Mouse (Mus musculus) spleen, postnatal 4 days (tissue): ENCODE measurements around the gene Alox5ap.

Source experiments
- DNase-seq, 2 experiments: peaks; one replicate each; pipeline ENCODE4 v3.0.0; 2022; ENCODE audit warnings: low spot score in 2 of 2

Alox5ap gene

GRCm38 (mm10) chr5:149259093-149259492 is 5.5 kb upstream of the Alox5ap start:
- no peak for DNase-seq

GRCm38 (mm10) chr5:149261449-149261848 is 3.1 kb upstream of the Alox5ap start:
- no peak for DNase-seq

- peak; percentile 44 to 74 for DNase-seq
Measured at GRCm38 (mm10) chr5:149261866-149262265, 2.7 kb upstream of the Alox5ap start.

GRCm38 (mm10) chr5:149264878-149265279 is 312 bp downstream of the Alox5ap start:
- DNase-seq = peak; percentile 46 to 75

GRCm38 (mm10) chr5:149266761-149267221 is 2.2 kb downstream of the Alox5ap start:
- DNase-seq = peak in 1 of 2 experiments; percentile 70

DNA sequence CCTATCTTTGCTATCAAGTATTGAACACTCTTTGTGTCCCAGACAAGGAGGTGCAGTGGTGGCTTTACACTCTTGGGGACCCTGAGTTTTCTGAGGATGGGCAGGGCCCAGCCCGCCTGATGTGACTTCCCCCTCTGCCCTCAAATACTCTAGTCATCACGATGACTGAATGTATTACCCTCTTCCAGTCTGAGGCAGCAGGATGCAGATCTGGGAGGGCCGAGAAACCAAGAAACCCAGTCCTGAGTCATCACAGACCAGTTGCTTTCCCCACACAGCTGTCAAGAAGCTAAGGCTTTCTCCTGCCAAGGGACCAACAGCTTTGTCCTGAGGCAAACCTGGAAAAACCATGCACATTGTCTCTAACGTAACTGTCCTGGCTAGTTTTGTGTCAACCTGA is 2.9 kb downstream of the Alox5ap start:
- no peak for DNase-seq

DNA sequence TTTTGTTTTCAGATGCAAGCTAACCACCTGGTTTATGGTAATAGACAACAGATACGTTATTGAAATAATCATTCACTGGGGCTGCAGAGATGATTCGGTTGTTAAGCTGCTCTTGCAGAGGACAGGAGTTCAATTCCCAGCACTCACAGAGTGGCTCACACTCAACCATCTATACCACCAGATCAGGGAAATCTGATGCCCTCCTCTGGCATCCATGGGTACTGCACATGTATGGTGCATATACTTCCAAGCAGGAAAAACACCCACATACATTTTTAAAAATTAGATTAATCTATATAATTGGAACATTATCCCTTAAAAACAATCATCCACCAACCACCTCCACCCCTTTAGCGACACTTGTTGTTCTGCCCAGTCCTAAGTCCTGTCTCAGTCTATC is 6.7 kb downstream of the Alox5ap start:
- DNase-seq = no peak

DNA sequence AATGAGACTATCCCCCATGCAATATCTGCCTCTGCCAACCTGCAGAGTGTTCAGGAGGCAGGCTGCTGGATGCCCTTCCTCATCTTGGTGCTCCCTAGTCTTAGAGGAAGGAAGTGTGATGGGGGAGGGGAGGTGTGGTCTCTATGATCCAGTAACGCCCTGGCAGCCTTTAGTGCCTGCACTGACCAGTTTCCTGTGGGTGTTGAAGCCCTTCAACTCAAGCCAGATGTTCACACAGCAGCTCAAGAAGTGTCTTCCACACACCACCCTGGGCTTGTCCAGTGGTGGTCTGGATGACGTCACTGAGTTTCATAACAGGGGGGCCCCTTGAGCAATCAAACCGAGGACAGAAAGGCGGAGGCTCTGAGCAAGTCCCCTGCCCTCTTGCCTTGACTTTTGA is 8.0 kb downstream of the Alox5ap start:
- DNase-seq = peak; percentile 45 to 71

DNA sequence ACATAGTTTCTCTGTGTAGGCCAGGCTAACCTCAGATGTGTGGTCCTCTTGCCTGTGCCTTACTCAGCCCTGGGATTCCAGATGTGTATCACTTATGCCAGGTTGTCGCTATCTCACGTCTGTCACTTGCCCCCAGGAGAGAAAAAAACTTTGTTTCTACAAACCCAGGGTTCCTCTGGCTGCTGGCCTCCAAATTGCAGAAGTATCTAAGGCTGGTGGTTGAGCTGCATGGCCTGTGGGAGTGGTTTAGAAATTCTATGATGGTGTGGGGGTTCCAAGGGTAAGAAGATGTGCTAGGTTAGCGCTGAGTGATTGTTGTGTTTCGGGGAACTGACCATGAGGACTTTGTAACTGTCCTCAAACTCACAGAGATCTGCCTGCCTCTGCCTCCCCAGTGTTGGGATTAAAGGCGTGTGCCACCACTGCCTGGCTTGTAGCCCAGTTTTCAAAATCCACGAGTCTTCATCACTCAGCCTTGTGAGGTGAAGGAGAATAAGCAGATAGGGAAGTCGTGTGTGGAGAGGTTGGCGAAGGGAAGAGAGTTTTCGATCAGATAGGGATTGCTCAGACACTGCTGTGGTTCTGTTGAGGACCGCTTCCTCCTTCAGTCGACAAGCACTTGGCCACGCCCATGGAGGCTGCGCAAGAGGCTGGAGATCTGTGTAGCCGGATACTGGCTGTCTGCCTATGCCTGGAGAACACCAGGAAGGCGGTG is 10.0 kb downstream of the Alox5ap start:
- peak; percentile 66 to 80 for DNase-seq

DNA sequence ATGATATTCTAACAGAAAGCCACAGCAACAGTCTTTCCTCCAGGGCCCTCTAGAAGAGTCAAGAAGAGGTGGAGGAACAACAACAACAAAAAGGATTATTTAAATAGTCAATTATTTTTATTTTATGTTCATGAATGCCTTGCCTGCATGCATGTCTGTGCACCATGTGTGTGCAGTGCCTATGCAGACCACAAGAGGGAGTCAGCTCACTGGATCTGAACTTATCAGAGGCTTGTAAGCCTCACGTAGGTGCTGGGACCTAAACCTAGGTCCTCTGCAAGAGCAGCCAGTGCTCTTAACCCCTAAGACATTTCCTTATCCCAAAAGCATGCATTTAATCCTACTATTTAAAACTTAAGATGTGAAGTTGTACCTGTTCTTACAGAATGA is 10.5 kb downstream of the Alox5ap start:
- no peak for DNase-seq

DNA sequence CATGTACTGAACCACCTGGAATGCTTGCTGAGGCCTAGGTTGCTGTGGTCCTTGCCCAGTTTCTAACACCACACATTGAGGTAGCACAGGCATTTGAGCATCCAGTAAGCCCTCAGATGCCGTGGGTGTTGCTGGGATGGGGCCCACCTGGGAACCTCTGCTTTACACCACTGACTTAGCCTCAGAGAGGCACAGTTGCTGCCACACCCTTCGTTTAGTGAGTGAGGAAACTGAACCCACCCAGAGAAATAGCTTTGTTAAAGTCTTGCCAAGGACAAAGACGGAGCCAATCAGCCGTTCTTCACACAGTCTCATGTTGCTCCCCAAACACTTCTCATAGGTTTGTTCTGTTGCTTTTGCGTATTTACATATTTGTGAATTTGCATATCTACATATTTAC is 13.0 kb downstream of the Alox5ap start:
- no peak for DNase-seq

DNA sequence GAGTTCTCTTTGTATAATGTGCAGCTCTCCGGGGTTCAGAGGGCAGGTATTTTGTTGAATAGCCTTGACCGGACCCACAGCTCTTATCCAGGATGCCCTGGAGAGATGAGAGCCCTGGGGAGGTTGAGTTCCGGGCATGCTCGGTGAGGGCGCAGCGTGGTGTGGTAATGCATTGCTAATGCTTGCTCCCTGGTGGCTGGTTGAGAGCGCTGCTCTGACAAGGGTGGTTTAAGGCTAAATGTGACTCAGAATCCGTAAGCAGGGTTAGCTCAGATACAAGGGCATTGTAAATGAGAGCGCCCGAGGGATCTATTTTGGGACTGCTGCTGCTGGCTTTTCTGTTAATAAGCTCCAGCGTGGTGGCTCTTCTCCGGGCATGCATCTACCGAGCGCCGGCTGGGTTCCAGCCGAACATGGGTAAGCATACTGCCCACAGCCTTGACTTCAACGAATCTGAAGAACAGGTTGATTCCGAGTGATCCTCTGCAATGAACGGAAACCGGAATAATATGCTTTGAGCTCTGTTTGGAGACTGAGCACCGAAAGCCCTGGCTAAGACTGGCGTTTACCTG is 14.8 kb downstream of the Alox5ap start:
- no peak for DNase-seq

DNA sequence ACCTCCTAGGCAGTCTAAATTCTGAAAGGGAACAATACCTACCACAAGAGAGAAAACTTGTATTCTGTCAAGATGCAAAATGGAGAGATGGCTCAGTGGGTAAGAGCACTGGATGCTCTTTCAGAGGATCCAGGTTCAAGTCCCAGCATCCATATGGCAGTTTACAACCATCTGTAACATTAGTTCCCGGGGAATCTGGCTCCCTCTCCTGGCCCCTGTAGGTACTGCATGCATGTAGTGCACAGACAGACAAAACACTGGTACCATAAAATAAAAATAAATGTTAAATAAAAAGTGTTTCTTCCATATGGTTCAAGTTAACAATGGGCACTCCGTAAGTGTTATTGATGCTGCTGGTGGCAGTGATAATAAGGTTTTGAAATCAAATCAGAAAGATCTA is 18.4 kb downstream of the Alox5ap start:
- DNase-seq = peak; percentile 48 to 78

- DNase-seq = no peak
Measured at GRCm38 (mm10) chr5:149283821-149284220, 19.3 kb downstream of the Alox5ap start.

GRCm38 (mm10) chr5:149286021-149286420 is 21.5 kb downstream of the Alox5ap start:
- no peak for DNase-seq

- no peak for DNase-seq
Measured at GRCm38 (mm10) chr5:149287148-149288038, 22.8 kb downstream of the Alox5ap start.

GRCm38 (mm10) chr5:149291266-149291665 is 26.7 kb downstream of the Alox5ap start:
- DNase-seq = no peak

- DNase-seq = no peak
Measured at GRCm38 (mm10) chr5:149293071-149293470, 28.5 kb downstream of the Alox5ap start.

DNA sequence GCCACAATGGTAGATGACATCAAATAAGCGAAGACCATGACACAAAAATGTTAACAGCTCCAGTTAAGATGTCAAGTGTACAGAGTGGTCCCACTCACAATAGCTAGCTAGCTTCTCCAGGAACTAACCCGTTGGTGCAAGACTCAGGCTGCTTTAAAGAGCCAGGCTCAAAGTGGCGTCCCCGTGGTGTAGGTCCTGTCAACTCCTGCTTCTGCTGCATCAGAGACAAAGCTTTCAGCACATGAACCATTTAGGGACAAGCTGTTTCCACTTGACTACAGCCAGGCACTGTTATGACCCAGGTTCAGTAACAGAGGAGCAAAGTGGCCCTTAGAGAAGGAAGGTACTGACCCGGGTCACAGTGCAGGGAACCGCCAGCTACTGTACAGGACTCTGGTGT is 32.2 kb downstream of the Alox5ap start:
- no peak for DNase-seq

DNA sequence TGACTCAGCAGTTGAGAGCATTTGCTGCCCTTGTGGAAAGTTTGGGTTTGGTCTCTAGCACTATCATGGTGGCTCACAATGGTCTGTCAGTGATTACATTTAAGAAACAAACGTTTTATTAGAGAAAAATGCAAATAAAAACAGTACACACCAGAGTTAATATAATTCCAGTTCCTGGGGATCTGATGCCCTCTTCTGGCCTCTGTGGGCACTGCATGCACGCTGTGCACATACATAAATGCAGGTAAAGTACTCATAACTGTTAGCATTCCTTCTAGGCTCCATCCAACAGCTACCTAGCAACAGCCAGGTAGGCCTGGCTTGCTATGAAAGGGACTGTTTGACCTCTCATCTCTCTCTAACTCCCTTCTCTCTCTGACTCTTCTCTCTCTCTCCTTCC is 32.9 kb downstream of the Alox5ap start:
- no peak for DNase-seq

DNA sequence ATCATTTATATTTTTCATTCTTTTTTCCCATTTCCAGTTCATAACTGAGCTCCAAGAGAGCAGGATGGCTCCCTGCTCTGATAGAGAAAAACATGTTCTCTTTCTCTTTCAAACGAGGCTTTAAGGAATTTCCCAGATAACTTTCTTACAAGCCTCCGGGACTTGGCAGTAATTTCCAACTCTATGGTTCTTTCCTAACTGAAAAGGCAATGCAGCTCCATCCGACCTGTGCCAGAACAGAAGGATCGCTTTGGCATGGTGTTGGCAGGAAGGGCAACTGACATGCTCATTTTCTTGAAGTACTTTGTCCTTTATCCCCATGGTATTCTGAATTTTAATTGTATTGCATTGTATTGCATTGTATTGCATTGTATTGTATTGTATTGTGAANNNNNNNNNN is 33.7 kb downstream of the Alox5ap start:
- DNase-seq = no peak

DNA sequence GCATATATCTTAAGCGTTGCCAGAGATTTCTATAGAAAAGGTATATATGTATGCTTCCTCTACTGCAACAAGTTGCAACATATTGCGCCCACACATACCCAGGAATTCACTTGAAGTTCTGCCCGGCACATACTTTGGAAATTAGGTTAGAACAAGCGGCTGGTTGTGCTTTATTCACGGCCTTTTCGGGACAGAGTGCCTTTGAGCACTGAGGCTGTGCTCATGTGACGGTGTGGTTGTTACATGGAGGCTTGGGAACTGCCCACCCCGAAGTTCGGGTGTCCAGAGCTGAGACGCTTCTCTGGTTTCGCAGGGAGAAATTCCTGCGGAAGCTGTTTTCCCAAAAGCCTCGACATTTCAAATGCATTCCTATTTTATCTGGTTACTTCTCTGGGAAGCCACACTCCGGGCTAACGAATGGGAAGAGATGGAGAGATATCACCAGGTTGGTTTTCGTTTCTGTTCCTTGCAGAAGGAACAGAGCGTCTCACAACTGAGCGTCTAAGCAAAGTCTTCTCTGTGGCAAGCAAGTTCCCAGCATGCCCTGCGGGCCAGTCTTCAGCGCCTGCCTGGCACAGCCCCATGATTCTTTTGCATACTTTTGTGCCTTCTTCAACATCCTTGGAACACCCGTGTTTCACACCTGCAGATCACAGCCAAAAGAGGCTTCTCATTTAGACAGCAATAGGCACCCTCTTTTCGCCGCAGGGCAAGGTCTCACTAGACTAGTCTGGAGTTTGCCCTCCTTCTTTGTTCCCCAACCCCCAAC is 48.5 kb downstream of the Alox5ap start:
- no peak for DNase-seq
